Mouse (Mus musculus) stomach, postnatal 0 days (tissue): ENCODE data around the gene Rhox11.

Experiments
- CTCF ChIP-seq: IDR thresholded peaks from 2 replicates; pipeline ENCODE4 v1.5.1; 2016; ENCODE audit warnings: antibody characterized with exemption, low read depth, mild to moderate bottlenecking, moderate library complexity
- EP300 ChIP-seq: optimal IDR thresholded peaks from 2 replicates; pipeline ENCODE3; 2016; ENCODE audit warnings: antibody characterized with exemption

GRCm38 (mm10) chrX:38120982-38121381 is 36.0 kb upstream of the Rhox11 start, which contains the start of gene Rhox13:
- TF ChIP-seq EP300 (no peak), CTCF (no peak)
